Mouse (Mus musculus): ENCODE data around the gene Stx17.

GRCm38 (mm10) chr4:48107086-48107485 lies 17.6 kb upstream of the Stx17 start:
- no peak for TF ChIP-seq RAD21 (IDR thresholded peaks at IDR 0.05; ENCODE audit: low read depth, low read length)
- no peak for TF ChIP-seq USF2 (conservative IDR thresholded peaks at IDR 0.05; ENCODE audit: low read depth, low read length)
- no peak for TF ChIP-seq NRF1 (IDR thresholded peaks at IDR 0.05; ENCODE audit: low read depth, low read length)
- TF ChIP-seq ETS1 (conservative IDR thresholded peaks at IDR 0.05; ENCODE audit: low read depth, low read length) = no peak
- no peak for TF ChIP-seq MEF2A (IDR thresholded peaks at IDR 0.05; ENCODE audit: borderline replicate concordance, low read depth, low read length)

Measured in CH12.LX (cell line).